Mouse (Mus musculus) kidney, postnatal 0 days (tissue): Measurements from ENCODE around the gene Lhx1. TPM values are rescaled to one million over a fixed set of nuclear protein-coding genes. Genes with fewer than 3 reads are reported as not detected.

Source experiments
- ATAC-seq: fragments of 200-750 bp; cut with Nextera tagmentation; replicated peaks from 2 replicates; pipeline ENCODE4 v1.8.0; 2017; ENCODE audit warnings: low read depth, moderate number of reproducible peaks, moderate TSS enrichment, moderate library complexity; ENCODE audit not compliant: low FRiP score
- DNase-seq: peaks from one replicate; pipeline ENCODE4 v3.0.0-alpha.2; 2016; ENCODE audit warnings: low spot score
- H3K27ac ChIP-seq: fragments of 300-500 bp; sonication (generic); 2 replicates; pipeline ENCODE4 v1.5.1; 2014; ENCODE audit warnings: mild to moderate bottlenecking
- H3K27me3 ChIP-seq: fragments of 300-500 bp; sonication (generic); 2 replicates; pipeline ENCODE4 v1.6.1; 2014; ENCODE audit warnings: low read length, mixed read lengths; ENCODE audit not compliant: insufficient read depth
- H3K36me3 ChIP-seq: fragments of 300-500 bp; sonication (generic); 2 replicates; pipeline ENCODE4 v1.6.1; 2014; ENCODE audit warnings: low read length, mixed read lengths; ENCODE audit not compliant: insufficient read depth
- H3K4me1 ChIP-seq: fragments of 300-500 bp; sonication (generic); replicated peaks from 2 replicates; pipeline ENCODE4 v1.6.1; 2014; ENCODE audit warnings: antibody characterized with exemption, low read length, mixed read lengths; ENCODE audit not compliant: insufficient read depth
- H3K4me2 ChIP-seq: fragments of 300-500 bp; sonication (generic); 2 replicates; pipeline ENCODE4 v1.6.1; 2014; ENCODE audit warnings: mild to moderate bottlenecking, low read length, moderate library complexity, mixed read lengths
- H3K4me3 ChIP-seq: fragments of 300-500 bp; sonication (generic); replicated peaks from 2 replicates; pipeline ENCODE4 v1.5.1; 2014; ENCODE audit warnings: low read depth, low read length
- H3K9ac ChIP-seq: fragments of 300-500 bp; sonication (generic); 2 replicates; pipeline ENCODE4 v1.6.1; 2014; ENCODE audit warnings: low read depth, low read length
- H3K9me3 ChIP-seq: fragments of 300-500 bp; sonication (generic); replicated peaks from 2 replicates; pipeline ENCODE4 v1.6.1; 2016; ENCODE audit warnings: low read length, inconsistent platforms, mixed read lengths
- CTCF ChIP-seq: IDR thresholded peaks from 2 replicates; pipeline ENCODE4 v1.5.1; 2016; ENCODE audit warnings: antibody characterized with exemption, low read depth, mild to moderate bottlenecking, moderate library complexity
- WGBS: fragments of 180-500 bp; shearing (Covaris S2); extraction: QIAGEN DNeasy Blood & Tissue Kit; methylation state at CpG from one replicate; pipeline ENCODE4 v1.1.7; 2014; 5-methylcytosine and 5-hydroxymethylcytosine counted together
- polyA plus RNA-seq: library from polyadenylated mRNA; unstranded; fragments of >200 nt; fragmentation: Nextera tagmentation; extraction: Ambion mirVana; gene quantifications from 2 replicates; pipeline ENCODE4 v1.2.1, GENCODE M21; 2015

Lhx1 gene
- polyA plus RNA-seq, 1 experiment from 2014 or later = 28.9 TPM

DNA sequence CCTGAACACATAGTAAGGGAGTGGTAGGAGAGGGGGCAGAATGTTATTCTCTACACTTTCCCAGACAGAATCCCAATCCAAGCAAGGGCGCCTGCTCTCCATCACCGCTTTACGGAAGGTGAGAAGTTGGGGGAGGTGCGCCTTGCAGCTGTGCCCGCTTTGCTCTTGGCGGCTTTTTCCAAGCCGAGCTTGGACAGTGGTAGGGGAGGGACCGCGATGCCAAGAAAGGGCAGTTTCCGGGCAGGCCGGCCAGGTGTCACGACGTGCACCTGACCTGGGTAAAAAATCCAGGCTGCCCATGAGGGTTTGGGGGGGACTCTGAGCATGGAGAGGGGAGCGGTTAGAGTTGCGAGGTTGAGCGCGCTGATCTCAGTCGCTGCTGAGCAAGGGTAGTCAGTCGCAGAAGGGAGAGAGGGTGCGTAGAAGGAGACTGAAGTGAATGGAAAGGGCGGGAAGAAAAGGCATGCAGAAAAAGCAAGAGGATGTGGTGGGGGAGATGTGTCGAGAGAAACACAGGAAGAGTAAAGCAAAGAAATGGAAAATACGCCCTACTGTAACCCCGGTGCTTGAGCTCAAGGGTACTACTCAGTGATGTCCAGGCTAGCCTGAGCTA lies 3.9 kb upstream of the Lhx1 start:
- peaks cover 27% of the 10 kb centered on the region for H3K27me3 ChIP-seq
- 2% methylated on average over 24 of the region's 24 CpGs for WGBS
- no peak overlapping the region for H3K27ac ChIP-seq
- TF ChIP-seq CTCF = no peak
- peak overlapping the region; percentile 49 for H3K4me2 ChIP-seq
- H3K4me3 ChIP-seq = 0 out of 2 replicates have a peak overlapping the region, but pooled peaks have one; percentile 5
- DNase-seq = no peak
- ATAC-seq = no peak; the same call in 1 of the 2 replicates
- H3K36me3 ChIP-seq = no peaks in the 10 kb centered on the region
- no peak overlapping the region for H3K9ac ChIP-seq
- H3K4me1 ChIP-seq = peaks cover 12% of the 10 kb centered on the region
- no peaks in the 10 kb centered on the region for H3K9me3 ChIP-seq

DNA sequence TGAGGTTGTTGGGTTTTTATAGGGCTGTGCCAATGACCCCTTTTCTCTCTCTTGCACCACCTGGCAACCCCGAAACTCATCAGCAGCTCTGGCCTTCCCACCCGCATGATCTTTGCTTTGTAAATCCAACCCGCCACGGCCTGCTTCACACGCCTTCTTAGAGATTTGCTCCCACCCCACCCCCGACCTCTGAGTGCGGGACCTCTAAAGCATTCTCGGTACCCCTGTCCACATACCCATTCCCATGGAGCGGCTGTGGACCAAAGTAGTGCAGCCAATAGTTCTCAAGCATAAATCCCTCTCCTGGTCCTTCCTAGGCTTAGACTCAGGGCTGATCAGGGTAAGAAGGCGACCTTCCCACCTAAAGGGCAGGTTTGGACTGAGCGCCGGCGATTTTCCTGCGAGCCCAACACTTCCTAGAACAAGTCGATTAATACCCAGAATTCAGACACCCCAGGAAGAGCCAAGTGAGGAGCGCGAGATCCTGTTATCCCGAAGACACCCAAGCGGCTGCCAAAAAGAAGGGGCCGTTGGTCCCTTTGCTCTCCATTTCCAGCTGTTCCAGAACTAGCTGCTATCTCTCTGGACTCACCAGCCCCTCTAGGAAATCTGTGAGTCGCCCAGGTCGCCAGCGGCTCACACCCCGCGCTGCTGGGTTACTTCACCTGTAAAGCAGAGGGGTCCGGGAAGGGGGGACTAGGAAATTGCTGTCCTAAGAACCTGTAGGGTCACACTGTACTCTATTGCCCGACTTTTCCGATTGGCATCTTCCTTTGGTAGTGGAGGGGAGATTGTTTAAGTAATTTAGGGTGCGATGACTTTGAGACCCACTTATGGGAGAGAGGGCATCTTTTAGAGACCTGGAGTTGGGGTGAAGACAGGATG lies 1.9 kb upstream of the Lhx1 start:
- 7% methylated on average over 29 of the region's 29 CpGs for WGBS
- ATAC-seq (no peak), DNase-seq (no peak)
- H3K27me3 ChIP-seq = peaks cover 44% of the 10 kb centered on the region
- H3K9ac ChIP-seq = peak overlapping the region; percentile 72; the same call in 1 of the 2 replicates
- no peaks in the 10 kb centered on the region for H3K36me3 ChIP-seq
- no peaks in the 10 kb centered on the region for H3K9me3 ChIP-seq
- H3K27ac ChIP-seq = no peak overlapping the region
- no peak for TF ChIP-seq CTCF
- H3K4me3 ChIP-seq = peak overlapping the region; percentile 58
- peak overlapping the region; percentile 63 for H3K4me2 ChIP-seq
- peaks cover 12% of the 10 kb centered on the region for H3K4me1 ChIP-seq

DNA sequence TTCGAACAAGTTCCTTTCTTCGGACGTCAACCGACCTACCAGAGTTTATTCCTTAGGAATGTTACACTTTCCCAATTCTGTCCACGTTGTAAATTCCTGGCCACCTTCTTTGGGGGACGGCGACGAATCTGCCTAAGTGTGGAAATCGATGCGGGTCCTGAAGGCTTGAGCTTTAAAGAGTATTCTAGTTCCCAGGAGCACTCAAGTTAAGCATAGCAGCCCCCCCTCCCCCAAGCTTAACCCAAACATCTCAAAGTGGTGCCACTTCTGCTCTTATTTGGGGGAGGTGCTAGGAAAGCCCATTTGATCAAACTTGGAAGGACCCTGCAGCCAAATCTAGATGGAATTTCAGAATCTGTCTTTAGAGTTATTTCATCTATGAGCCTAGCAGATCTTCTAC lies 1.1 kb upstream of the Lhx1 start:
- WGBS = 3% methylated on average over 10 of the region's 10 CpGs
- peak overlapping the region; percentile 74; the same call in 1 of the 2 replicates for H3K27ac ChIP-seq
- DNase-seq = no peak

DNA sequence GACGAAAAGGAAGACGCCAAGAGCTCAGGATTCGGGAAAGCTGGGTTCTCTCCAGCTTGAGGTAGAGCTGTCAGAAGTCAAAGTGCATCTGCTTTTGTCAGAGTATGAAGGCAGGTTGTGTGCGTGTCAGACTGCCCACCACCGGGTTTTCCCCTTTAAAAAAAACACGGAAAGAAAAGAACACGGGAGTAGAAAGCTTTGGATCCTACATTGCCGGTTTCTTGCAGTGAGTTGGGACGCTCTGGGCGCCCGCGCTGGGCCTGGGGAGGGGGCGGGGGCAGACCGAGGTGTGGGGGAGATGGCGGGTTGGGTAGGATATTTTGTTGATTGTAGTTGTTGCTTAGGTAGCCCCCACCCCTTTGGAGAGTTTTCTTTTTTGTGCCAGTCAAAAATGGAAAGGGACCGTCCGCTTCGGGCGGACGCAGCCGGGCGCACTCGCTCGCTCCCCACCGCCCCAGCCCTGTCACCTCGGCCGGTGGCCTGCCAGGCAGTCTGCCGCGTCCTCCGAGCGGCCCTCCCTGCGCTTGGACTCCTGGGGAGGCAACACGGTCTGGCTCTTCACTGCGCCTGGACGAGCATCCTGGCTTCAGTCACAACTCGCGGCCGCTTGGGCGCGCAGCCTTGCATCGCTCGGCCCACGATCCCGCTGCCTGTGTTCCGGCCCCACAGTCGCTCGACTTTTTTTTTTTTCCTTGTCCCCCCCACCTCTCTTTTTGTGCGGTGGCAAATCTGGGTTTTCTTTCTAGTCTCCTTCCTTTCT lies 644 bp downstream of the Lhx1 start:
- TF ChIP-seq CTCF = no peak
- WGBS = under 1% methylated on average over 44 of the region's 48 CpGs
- peaks cover 51% of the 10 kb centered on the region for H3K27me3 ChIP-seq
- no peaks in the 10 kb centered on the region for H3K36me3 ChIP-seq
- no peak for ATAC-seq
- H3K4me1 ChIP-seq = 0 out of 2 replicates have a peak, but pooled peaks cover 6% of the 10 kb centered on the region
- H3K4me3 ChIP-seq = peak overlapping the region; percentile 58
- DNase-seq = no peak
- H3K4me2 ChIP-seq = peak overlapping the region; percentile 63
- H3K9ac ChIP-seq = peak overlapping the region; percentile 72
- no peaks in the 10 kb centered on the region for H3K9me3 ChIP-seq
- H3K27ac ChIP-seq = peak overlapping the region; percentile 74

More for the DNA sequence above, 1.1 kb upstream of the Lhx1 start:
- Histone ChIP-seq H3K27me3 (peaks cover 47% of the 10 kb centered on the region), H3K4me2 (peak overlapping the region; percentile 63), H3K9ac (peak overlapping the region; percentile 72), H3K4me1 (peaks cover 12% of the 10 kb centered on the region), H3K4me3 (peak overlapping the region; percentile 58), H3K9me3 (no peaks in the 10 kb centered on the region), H3K36me3 (no peaks in the 10 kb centered on the region)
- ATAC-seq = no peak
- TF ChIP-seq CTCF = no peak

DNA sequence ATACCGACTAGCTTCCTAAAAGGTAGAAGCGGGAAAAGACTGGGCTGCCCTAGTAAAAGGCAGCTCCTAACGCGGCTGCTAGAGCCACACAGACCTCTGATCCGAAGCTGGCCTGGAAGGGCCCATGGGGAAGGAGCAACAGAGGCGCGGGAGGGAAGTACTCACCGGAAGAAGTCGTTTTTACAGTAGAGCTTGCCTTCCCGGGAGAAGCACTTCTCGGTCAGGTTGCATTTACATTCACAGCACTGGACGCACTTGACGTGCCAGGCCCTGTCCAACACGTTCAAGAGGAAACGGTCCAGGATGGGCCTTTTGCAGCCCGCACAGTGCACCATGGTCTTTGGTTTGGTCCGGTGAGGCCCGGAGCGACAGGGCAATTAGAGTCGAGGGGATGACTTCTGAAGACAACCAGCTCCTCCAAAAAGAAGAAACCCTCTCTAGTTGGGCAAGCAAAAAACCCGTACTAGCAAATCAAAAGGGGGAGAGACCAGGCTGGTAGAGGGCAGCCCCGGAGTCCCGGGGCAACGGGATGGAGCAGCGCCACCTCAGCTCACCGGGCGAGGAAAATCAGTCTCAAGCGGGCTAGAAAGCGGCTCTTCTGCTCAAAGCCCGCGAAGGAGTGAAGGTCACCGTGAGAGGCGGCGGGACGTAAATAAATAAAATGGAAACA lies 1.4 kb downstream of the Lhx1 start:
- H3K4me3 ChIP-seq = peak overlapping the region; percentile 58
- whole genome bisulfite sequencing = under 1% methylated on average over 35 of the region's 35 CpGs
- H3K36me3 ChIP-seq = no peaks in the 10 kb centered on the region
- peaks cover 55% of the 10 kb centered on the region for H3K27me3 ChIP-seq
- H3K4me2 ChIP-seq = peak overlapping the region; percentile 63
- ATAC-seq (no peak), DNase-seq (no peak)
- TF ChIP-seq CTCF = no peak
- peak overlapping the region; percentile 72 for H3K9ac ChIP-seq
- H3K4me1 ChIP-seq = 0 out of 2 replicates have a peak, but pooled peaks cover 3% of the 10 kb centered on the region
- no peaks in the 10 kb centered on the region for H3K9me3 ChIP-seq
- H3K27ac ChIP-seq = no peak overlapping the region
